ENCODE assay signal across 8 mouse cellular contexts in genomic region chr9:40414904-40415766, GRCm38 (mm10).
DNase-seq lines count a peak whose midpoint lies in the region; ATAC-seq and TF ChIP-seq lines count a peak whose summit lies in the region.

No protein-coding gene starts in this region.

- peak; percentile 84 for ATAC-seq in CD4-positive, CD25-positive, alpha-beta regulatory T cell, adult 4 months
- no peak for ATAC-seq in heart, embryonic 15.5 days (replicated peaks; ENCODE audit: insufficient number of reproducible peaks, insufficient read depth, low FRiP score, low read depth)
- ATAC-seq in kidney, postnatal 0 days (replicated peaks; ENCODE audit: low FRiP score, low read depth), result peak; percentile 37
- peak; percentile 64 for ATAC-seq in liver, embryonic 12.5 days

- no peaks in the 10 kb centered on the region for H3K9me3 ChIP-seq in heart, embryonic 15.5 days (replicated peaks)
- no peaks in the 10 kb centered on the region for H3K9me3 ChIP-seq in kidney, postnatal 0 days (replicated peaks; ENCODE audit: low read length)
- H3K9me3 ChIP-seq in liver, embryonic 12.5 days (replicated peaks), result no peaks in the 10 kb centered on the region

- H3K9ac ChIP-seq in heart, embryonic 15.5 days, result peak overlapping the region; percentile 78
- H3K9ac ChIP-seq in kidney, postnatal 0 days (ENCODE audit: low read depth, low read length), result peak overlapping the region; percentile 74
- peak overlapping the region; percentile 64 for H3K9ac ChIP-seq in liver, embryonic 12.5 days

- no peak for TF ChIP-seq POLR2A in brain, embryonic 14.5 days (IDR thresholded peaks at IDR 0.05; ENCODE audit: borderline replicate concordance, extremely low read depth, insufficient read depth, insufficient read length, poor library complexity, severe bottlenecking)
- no peak; the same call in 1 of the 2 replicates for TF ChIP-seq POLR2A in embryonic fibroblast, embryonic 13.5 days (IDR thresholded peaks at IDR 0.05; ENCODE audit: low read depth, low read length)
- TF ChIP-seq POLR2A in myocyte (IDR thresholded peaks at IDR 0.05; ENCODE audit: insufficient read length, low read depth), result no peak

- peak overlapping the region; percentile 52 for H3K27ac ChIP-seq in embryonic fibroblast, embryonic 13.5 days (ENCODE audit: insufficient read depth, low read length)
- peak overlapping the region; percentile 41 for H3K27ac ChIP-seq in heart, embryonic 15.5 days
- H3K27ac ChIP-seq in kidney, postnatal 0 days, result peak overlapping the region; percentile 73
- H3K27ac ChIP-seq in liver, embryonic 12.5 days, result peak overlapping the region; percentile 15; the same call in 1 of the 2 replicates

- peak overlapping the region; percentile 98 for H3K4me3 ChIP-seq in embryonic fibroblast, embryonic 13.5 days (ENCODE audit: insufficient read depth, low read length)
- peak overlapping the region; percentile 63 for H3K4me3 ChIP-seq in heart, embryonic 15.5 days
- peak overlapping the region; percentile 62 for H3K4me3 ChIP-seq in kidney, postnatal 0 days (replicated peaks; ENCODE audit: low read depth, low read length)
- peak overlapping the region; percentile 67 for H3K4me3 ChIP-seq in liver, embryonic 12.5 days
- H3K4me3 ChIP-seq in myocyte, result peak overlapping the region; percentile 21

- no peaks in the 10 kb centered on the region for H3K4me1 ChIP-seq in embryonic fibroblast, embryonic 13.5 days (ENCODE audit: control insufficient read depth, insufficient read depth, low read length)
- peaks cover 15% of the 10 kb centered on the region for H3K4me1 ChIP-seq in heart, embryonic 15.5 days (replicated peaks)
- 0 out of 2 replicates have a peak, but pooled peaks cover 3% of the 10 kb centered on the region for H3K4me1 ChIP-seq in kidney, postnatal 0 days (replicated peaks; ENCODE audit: insufficient read depth, low read length)
- H3K4me1 ChIP-seq in liver, embryonic 12.5 days, result peaks cover 9% of the 10 kb centered on the region; the same call in 1 of the 2 replicates

- WGBS in heart, embryonic 15.5 days, result 31% methylated on average over 18 of the region's 18 CpGs
- 33% methylated on average over 18 of the region's 18 CpGs for WGBS in kidney, postnatal 0 days
- WGBS in liver, embryonic 12.5 days (ENCODE audit: insufficient replicate concordance), result 26% methylated on average over 18 of the region's 18 CpGs

- peak; percentile 69; the same call in 1 of the 2 replicates for TF ChIP-seq CTCF in brain, embryonic 14.5 days (IDR thresholded peaks at IDR 0.05; ENCODE audit: borderline replicate concordance, extremely low read depth, insufficient read depth, insufficient read length)
- no peak for TF ChIP-seq CTCF in embryonic fibroblast, embryonic 13.5 days (IDR thresholded peaks at IDR 0.05; ENCODE audit: borderline replicate concordance, insufficient read depth, low read length)
- TF ChIP-seq CTCF in kidney, postnatal 0 days (IDR thresholded peaks at IDR 0.05; ENCODE audit: low read depth), result peak; percentile 93

- peak; percentile 95 for DNase-seq in brain, embryonic 14.5 days (ENCODE audit: low read depth)
- DNase-seq in kidney, postnatal 0 days (ENCODE audit: low spot score), result peak; percentile 97
- peak; percentile 41 to 84 for DNase-seq in thymus, postnatal 10 days (ENCODE audit: low spot score in 2 of 2)

- H3K4me2 ChIP-seq in heart, embryonic 15.5 days, result peak overlapping the region; percentile 91
- peak overlapping the region; percentile 98 for H3K4me2 ChIP-seq in kidney, postnatal 0 days (ENCODE audit: low read length)
- peak overlapping the region; percentile 80 for H3K4me2 ChIP-seq in liver, embryonic 12.5 days
- H3K4me2 ChIP-seq in myocyte (ENCODE audit: low read depth), result peak overlapping the region; percentile 49

- no peak overlapping the region for H3ac ChIP-seq in myocyte (ENCODE audit: control insufficient read depth, insufficient read length)

- H3K36me3 ChIP-seq in heart, embryonic 15.5 days, result no peaks in the 10 kb centered on the region
- no peaks in the 10 kb centered on the region for H3K36me3 ChIP-seq in kidney, postnatal 0 days (ENCODE audit: insufficient read depth, low read length)
- H3K36me3 ChIP-seq in liver, embryonic 12.5 days, result no peaks in the 10 kb centered on the region
- H3K36me3 ChIP-seq in myocyte (ENCODE audit: control insufficient read depth, insufficient read depth), result no peaks in the 10 kb centered on the region

- H3K27me3 ChIP-seq in heart, embryonic 15.5 days, result no peaks in the 10 kb centered on the region
- H3K27me3 ChIP-seq in kidney, postnatal 0 days (ENCODE audit: insufficient read depth, low read length), result no peaks in the 10 kb centered on the region
- H3K27me3 ChIP-seq in liver, embryonic 12.5 days (replicated peaks), result no peaks in the 10 kb centered on the region
- no peaks in the 10 kb centered on the region for H3K27me3 ChIP-seq in myocyte (ENCODE audit: control insufficient read depth, insufficient read depth, insufficient read length)

- no peaks in the 10 kb centered on the region for H3K79me2 ChIP-seq in myocyte (ENCODE audit: control insufficient read depth, insufficient read depth)

TF ChIP-seq in myocyte, 11 proteins besides CTCF, POLR2A, EP300 and RAD21:
- TF ChIP-seq TCF3 (IDR thresholded peaks at IDR 0.05; ENCODE audit: insufficient read length, low read depth), result no peak
- TF ChIP-seq CEBPB (IDR thresholded peaks at IDR 0.05; ENCODE audit: insufficient read depth, poor library complexity, severe bottlenecking), result no peak
- no peak for TF ChIP-seq REST (IDR thresholded peaks at IDR 0.05; ENCODE audit: insufficient read depth, insufficient read length)
- TF ChIP-seq MYOD1 (IDR thresholded peaks at IDR 0.05; ENCODE audit: control insufficient read depth in 1 of 3, insufficient read length in 2 of 3, low read depth in 2 of 3), result no peak
- TF ChIP-seq USF1 (IDR thresholded peaks at IDR 0.05; ENCODE audit: low read depth), result no peak
- no peak for TF ChIP-seq POLR2AphosphoS2 (IDR thresholded peaks at IDR 0.05; ENCODE audit: insufficient read length, low read depth)
- no peak for TF ChIP-seq SRF (IDR thresholded peaks at IDR 0.05; ENCODE audit: control insufficient read depth, insufficient read length, low read depth)
- TF ChIP-seq TCF12 (IDR thresholded peaks at IDR 0.05; ENCODE audit: insufficient read depth, poor library complexity, severe bottlenecking), result no peak
- TF ChIP-seq E2F4 (IDR thresholded peaks at IDR 0.05; ENCODE audit: insufficient read depth), result no peak
- TF ChIP-seq MYOG (IDR thresholded peaks at IDR 0.05; ENCODE audit: control insufficient read depth in 1 of 3, insufficient read depth in 1 of 3, insufficient read length in 2 of 3, low read depth in 2 of 3), result no peak
- no peak for TF ChIP-seq MAX (IDR thresholded peaks at IDR 0.05; ENCODE audit: low read depth)

Comparison
In these comparisons a context has a peak if more than half of its experiments do, and no peak if none do; other contexts are left out.
1. H3K27ac ChIP-seq: peak in every context shown above with its lines; median percentile 73 in kidney, postnatal 0 days; 52 in embryonic fibroblast, embryonic 13.5 days; 41 in heart, embryonic 15.5 days; 15 in liver, embryonic 12.5 days.
2. H3K4me3 ChIP-seq: peak in every context shown above with its lines; median percentile 98 in embryonic fibroblast, embryonic 13.5 days; 67 in liver, embryonic 12.5 days; 63 in heart, embryonic 15.5 days; 62 in kidney, postnatal 0 days; 21 in myocyte.